Comparison of ENCODE assay signal across 21 mouse cellular contexts in genomic region chr7:138813213-138813875, GRCm38 (mm10). TPM values are rescaled to one million over a fixed set of nuclear protein-coding genes. Genes with fewer than 3 reads are reported as not detected.
DNase-seq lines count a peak whose midpoint lies in the region; ATAC-seq and TF ChIP-seq lines count a peak whose summit lies in the region.
"Had no signal": no experiment of that assay in that cellular context is flagged by ENCODE, and none has a peak within 500 bp of the region (broad histone marks: within the 10 kb centered on the region; RNA-seq: fewer than 3 reads in every experiment).

No protein-coding gene starts in this region.

- no peak for ATAC-seq in cerebellum, adult (ENCODE audit: insufficient number of reproducible peaks, low FRiP score, low TSS enrichment)
- ATAC-seq in hindbrain, embryonic 16.5 days: no peak
- ATAC-seq in midbrain, embryonic 15.5 days (replicated peaks): no peak
- ATAC-seq: liver, embryonic 12.5 days had no signal

- 77% methylated on average over 11 of the region's 11 CpGs for WGBS in hindbrain, embryonic 10.5 days
- 44% methylated on average over 11 of the region's 11 CpGs for WGBS in hindbrain, embryonic 16.5 days
- 61% methylated on average over 11 of the region's 11 CpGs for WGBS in lung, adult 2 months
- WGBS in midbrain, embryonic 15.5 days: 59% methylated on average over 11 of the region's 11 CpGs

- H3K4me2 ChIP-seq in hindbrain, embryonic 16.5 days (ENCODE audit: low read length): no peak overlapping the region
- no peak overlapping the region for H3K4me2 ChIP-seq in midbrain, embryonic 15.5 days
- H3K4me2 ChIP-seq: heart, embryonic 12.5 days; liver, embryonic 12.5 days; neural tube, embryonic 12.5 days; stomach, embryonic 15.5 days had no signal

- no peak for TF ChIP-seq CTCF in lung, adult 2 months (IDR thresholded peaks at IDR 0.05; ENCODE audit: insufficient read depth, low read length)

- H3K4me3 ChIP-seq in hindbrain, embryonic 10.5 days: no peak overlapping the region
- H3K4me3 ChIP-seq in hindbrain, embryonic 16.5 days (ENCODE audit: low read length): no peak overlapping the region
- H3K4me3 ChIP-seq in lung, adult 2 months (replicated peaks; ENCODE audit: extremely low read depth, low read depth, low read length): no peak overlapping the region
- no peak overlapping the region for H3K4me3 ChIP-seq in midbrain, embryonic 15.5 days
- H3K4me3 ChIP-seq: heart, embryonic 12.5 days; limb, embryonic 10.5 days; liver, embryonic 12.5 days; neural tube, embryonic 12.5 days; stomach, embryonic 15.5 days had no signal

- H3K27me3 ChIP-seq in hindbrain, embryonic 10.5 days (ENCODE audit: insufficient read depth, poor library complexity, severe bottlenecking): no peaks in the 10 kb centered on the region
- H3K27me3 ChIP-seq in hindbrain, embryonic 16.5 days (replicated peaks; ENCODE audit: control insufficient read depth, insufficient read depth, low read length): no peaks in the 10 kb centered on the region
- H3K27me3 ChIP-seq in midbrain, embryonic 15.5 days (replicated peaks): no peaks in the 10 kb centered on the region; the same call in 1 of the 2 replicates
- H3K27me3 ChIP-seq: heart, embryonic 12.5 days; liver, embryonic 12.5 days; neural tube, embryonic 12.5 days; stomach, embryonic 15.5 days had no signal

- no peak overlapping the region for H3K9ac ChIP-seq in hindbrain, embryonic 16.5 days (ENCODE audit: low read depth, low read length)
- no peak overlapping the region for H3K9ac ChIP-seq in midbrain, embryonic 15.5 days
- H3K9ac ChIP-seq: heart, embryonic 12.5 days; liver, embryonic 12.5 days; neural tube, embryonic 12.5 days; stomach, embryonic 15.5 days had no signal

- H3K9me3 ChIP-seq in hindbrain, embryonic 10.5 days: no peaks in the 10 kb centered on the region
- H3K9me3 ChIP-seq in hindbrain, embryonic 16.5 days (ENCODE audit: control insufficient read depth, low read length): no peaks in the 10 kb centered on the region
- H3K9me3 ChIP-seq in midbrain, embryonic 15.5 days: no peaks in the 10 kb centered on the region
- H3K9me3 ChIP-seq: heart, embryonic 12.5 days; limb, embryonic 10.5 days; liver, embryonic 12.5 days; neural tube, embryonic 12.5 days; stomach, embryonic 15.5 days had no signal

- no peaks in the 10 kb centered on the region for H3K36me3 ChIP-seq in hindbrain, embryonic 10.5 days
- H3K36me3 ChIP-seq in hindbrain, embryonic 16.5 days (ENCODE audit: control insufficient read depth, insufficient read depth, low read length): no peaks in the 10 kb centered on the region
- H3K36me3 ChIP-seq in midbrain, embryonic 15.5 days (replicated peaks): no peaks in the 10 kb centered on the region
- H3K36me3 ChIP-seq: heart, embryonic 12.5 days; limb, embryonic 10.5 days; liver, embryonic 12.5 days; neural tube, embryonic 12.5 days; stomach, embryonic 15.5 days had no signal

- TF ChIP-seq POLR2A in lung, adult 2 months (IDR thresholded peaks at IDR 0.05; ENCODE audit: borderline replicate concordance, extremely low read depth, low read depth, low read length): no peak

- H3K4me1 ChIP-seq in hindbrain, embryonic 10.5 days (replicated peaks): peaks cover 5% of the 10 kb centered on the region
- peaks cover 5% of the 10 kb centered on the region for H3K4me1 ChIP-seq in hindbrain, embryonic 16.5 days (ENCODE audit: control insufficient read depth, insufficient read depth, low read depth, low read length)
- no peaks in the 10 kb centered on the region for H3K4me1 ChIP-seq in lung, adult 2 months (ENCODE audit: control insufficient read depth, insufficient read depth, low read length)
- H3K4me1 ChIP-seq in midbrain, embryonic 15.5 days: peaks cover 6% of the 10 kb centered on the region; the same call in 1 of the 2 replicates
- H3K4me1 ChIP-seq: heart, embryonic 12.5 days; limb, embryonic 10.5 days; liver, embryonic 12.5 days; stomach, embryonic 15.5 days had no signal

- 0 out of 2 replicates have a peak overlapping the region, but pooled peaks have one; percentile 12 for H3K27ac ChIP-seq in hindbrain, embryonic 10.5 days
- no peak overlapping the region; the same call in 1 of the 2 replicates for H3K27ac ChIP-seq in hindbrain, embryonic 16.5 days (ENCODE audit: low read depth, low read length)
- H3K27ac ChIP-seq in midbrain, embryonic 15.5 days: peak overlapping the region; percentile 47; the same call in 1 of the 2 replicates
- H3K27ac ChIP-seq: limb, embryonic 10.5 days; liver, embryonic 12.5 days; neural tube, embryonic 12.5 days; stomach, embryonic 15.5 days had no signal

- peak; percentile 53 to 68 for DNase-seq in cerebellum, postnatal 10 days
- no peak for DNase-seq in hindbrain, embryonic 10.5 days (ENCODE audit: low spot score)
- DNase-seq in lung, postnatal 10 days: peak; percentile 23
- no peak for DNase-seq in lung, adult 2 months
- no peak for DNase-seq in layer of hippocampus, adult 11-12 months (ENCODE audit: low spot score)
- DNase-seq: adrenal gland, adult 8-10 months; cerebellum, adult 9-10 months; embryo, embryonic 11 days; gastrocnemius, postnatal 14 days; kidney, postnatal 36 days; layer of hippocampus, postnatal 36 days; lung, postnatal 14 days; right cerebral cortex, adult 18-20 months had no signal

RNA-seq across cellular contexts. Expression of gene Ppp2r2d, which starts 32.5 kb away (rescaled TPM):
- 51.3 and 60.1 TPM in 2 replicates for polyA plus RNA-seq in hindbrain, embryonic 10.5 days (2016; fragmentation: Nextera tagmentation; extraction: Ambion mirVana)
- 38.0 and 75.2 TPM in 2 replicates for polyA plus RNA-seq in hindbrain, embryonic 16.5 days (2015; fragmentation: Nextera tagmentation; extraction: Ambion mirVana)
- polyA plus RNA-seq in lung, adult 2 months (2012; rRNA removed): 15.3 and 19.3 TPM in 2 replicates
- polyA plus RNA-seq in midbrain, embryonic 15.5 days (2015; fragmentation: Nextera tagmentation; extraction: Ambion mirVana): 87.4 and 87.5 TPM in 2 replicates

RNA-seq across cellular contexts. Expression of gene Mapk1ip1, which starts 32.7 kb away (rescaled TPM):
- 12.9 and 15.0 TPM in 2 replicates for polyA plus RNA-seq in hindbrain, embryonic 10.5 days (2016; fragmentation: Nextera tagmentation; extraction: Ambion mirVana)
- polyA plus RNA-seq in hindbrain, embryonic 16.5 days (2015; fragmentation: Nextera tagmentation; extraction: Ambion mirVana): 36.6 and 37.4 TPM in 2 replicates
- 50.6 and 51.8 TPM in 2 replicates for polyA plus RNA-seq in lung, adult 2 months (2012; rRNA removed)
- 33.2 and 35.9 TPM in 2 replicates for polyA plus RNA-seq in midbrain, embryonic 15.5 days (2015; fragmentation: Nextera tagmentation; extraction: Ambion mirVana)

Comparison
In these comparisons a context has a peak if more than half of its experiments do, and no peak if none do; other contexts are left out.
1. DNase-seq: peak in cerebellum, postnatal 10 days (2 of 2) and lung, postnatal 10 days (single experiment); none in hindbrain, embryonic 10.5 days (single experiment), lung, adult 2 months (single experiment) and layer of hippocampus, adult 11-12 months (single experiment).